Mouse (Mus musculus): Measurements from ENCODE around the gene Pptc7. TPM values are rescaled to one million over a fixed set of nuclear protein-coding genes. Genes with fewer than 3 reads are reported as not detected.

Gene Pptc7
- polyA plus RNA-seq, 1 experiment = 13.5 TPM

- no peak overlapping the region for H3K4me3 ChIP-seq (ENCODE audit: insufficient read depth, low read length)
- TF ChIP-seq POLR2A (IDR thresholded peaks at IDR 0.05; ENCODE audit: borderline replicate concordance, low read depth, low read length) = no peak
- peaks cover 40% of the 10 kb centered on the region for H3K4me1 ChIP-seq (ENCODE audit: control insufficient read depth, insufficient read depth, low read length)
- no peak overlapping the region for H3K27ac ChIP-seq (ENCODE audit: insufficient read depth, low read depth, low read length)
Measured at GRCm38 (mm10) chr5:122283828-122284182, 360 bp upstream of the Pptc7 start.

- TF ChIP-seq CTCF (IDR thresholded peaks at IDR 0.05; ENCODE audit: low read depth, low read length) (no peak), POLR2A (IDR thresholded peaks at IDR 0.05; ENCODE audit: borderline replicate concordance, low read depth, low read length) (no peak)
- peaks cover 35% of the 10 kb centered on the region for H3K4me1 ChIP-seq (ENCODE audit: control insufficient read depth, insufficient read depth, low read length)
- peak overlapping the region; percentile 16; the same call in 1 of the 2 replicates for H3K27ac ChIP-seq (ENCODE audit: insufficient read depth, low read depth, low read length)
- peak overlapping the region; percentile 91 for H3K4me3 ChIP-seq (ENCODE audit: insufficient read depth, low read length)
Measured at GRCm38 (mm10) chr5:122285029-122285766, 1.0 kb downstream of the Pptc7 start.

GRCm38 (mm10) chr5:122285767-122286150 is 1.6 kb downstream of the Pptc7 start:
- peaks cover 30% of the 10 kb centered on the region for H3K4me1 ChIP-seq (ENCODE audit: control insufficient read depth, insufficient read depth, low read length)
- H3K27ac ChIP-seq (ENCODE audit: insufficient read depth, low read depth, low read length) = no peak overlapping the region
- TF ChIP-seq POLR2A (IDR thresholded peaks at IDR 0.05; ENCODE audit: borderline replicate concordance, low read depth, low read length) = no peak
- no peak for TF ChIP-seq CTCF (IDR thresholded peaks at IDR 0.05; ENCODE audit: low read depth, low read length)
- peak overlapping the region; percentile 91 for H3K4me3 ChIP-seq (ENCODE audit: insufficient read depth, low read length)

- Histone ChIP-seq H3K4me1 (ENCODE audit: control insufficient read depth, insufficient read depth, low read length) (peaks cover 27% of the 10 kb centered on the region), H3K27ac (ENCODE audit: insufficient read depth, low read depth, low read length) (no peak overlapping the region), H3K4me3 (ENCODE audit: insufficient read depth, low read length) (peak overlapping the region; percentile 91)
- TF ChIP-seq POLR2A (IDR thresholded peaks at IDR 0.05; ENCODE audit: borderline replicate concordance, low read depth, low read length) (no peak), CTCF (IDR thresholded peaks at IDR 0.05; ENCODE audit: low read depth, low read length) (no peak)
Measured at GRCm38 (mm10) chr5:122286191-122286590, 2.0 kb downstream of the Pptc7 start.

- Histone ChIP-seq H3K4me1 (ENCODE audit: control insufficient read depth, insufficient read depth, low read length) (peaks cover 22% of the 10 kb centered on the region), H3K27ac (ENCODE audit: insufficient read depth, low read depth, low read length) (no peak overlapping the region), H3K4me3 (ENCODE audit: insufficient read depth, low read length) (no peak overlapping the region)
- no peak for TF ChIP-seq CTCF (IDR thresholded peaks at IDR 0.05; ENCODE audit: low read depth, low read length)
- TF ChIP-seq POLR2A (IDR thresholded peaks at IDR 0.05; ENCODE audit: borderline replicate concordance, low read depth, low read length) = no peak
Measured at GRCm38 (mm10) chr5:122287026-122287425, 2.9 kb downstream of the Pptc7 start.

- Histone ChIP-seq H3K4me1 (ENCODE audit: control insufficient read depth, insufficient read depth, low read length) (peaks cover 18% of the 10 kb centered on the region), H3K4me3 (ENCODE audit: insufficient read depth, low read length) (no peak overlapping the region), H3K27ac (ENCODE audit: insufficient read depth, low read depth, low read length) (no peak overlapping the region)
- TF ChIP-seq CTCF (IDR thresholded peaks at IDR 0.05; ENCODE audit: low read depth, low read length) (no peak), POLR2A (IDR thresholded peaks at IDR 0.05; ENCODE audit: borderline replicate concordance, low read depth, low read length) (no peak)
Measured at GRCm38 (mm10) chr5:122288147-122288811, 4.1 kb downstream of the Pptc7 start.

GRCm38 (mm10) chr5:122291149-122291548 is 7.0 kb downstream of the Pptc7 start:
- peaks cover 8% of the 10 kb centered on the region for H3K4me1 ChIP-seq (ENCODE audit: control insufficient read depth, insufficient read depth, low read length)

GRCm38 (mm10) chr5:122291553-122292339 is 7.6 kb downstream of the Pptc7 start:
- Histone ChIP-seq H3K4me3 (ENCODE audit: insufficient read depth, low read length) (no peak overlapping the region), H3K4me1 (ENCODE audit: control insufficient read depth, insufficient read depth, low read length) (peaks cover 5% of the 10 kb centered on the region), H3K27ac (ENCODE audit: insufficient read depth, low read depth, low read length) (no peak overlapping the region)
- TF ChIP-seq CTCF (IDR thresholded peaks at IDR 0.05; ENCODE audit: low read depth, low read length) (no peak), POLR2A (IDR thresholded peaks at IDR 0.05; ENCODE audit: borderline replicate concordance, low read depth, low read length) (no peak)

More at GRCm38 (mm10) chr5:122291149-122291548, 7.0 kb downstream of the Pptc7 start:
- no peak overlapping the region for H3K4me3 ChIP-seq (ENCODE audit: insufficient read depth, low read length)
- TF ChIP-seq POLR2A (IDR thresholded peaks at IDR 0.05; ENCODE audit: borderline replicate concordance, low read depth, low read length) (no peak), CTCF (IDR thresholded peaks at IDR 0.05; ENCODE audit: low read depth, low read length) (no peak)
- no peak overlapping the region for H3K27ac ChIP-seq (ENCODE audit: insufficient read depth, low read depth, low read length)

GRCm38 (mm10) chr5:122293131-122293530 is 9.0 kb downstream of the Pptc7 start:
- TF ChIP-seq POLR2A (IDR thresholded peaks at IDR 0.05; ENCODE audit: borderline replicate concordance, low read depth, low read length) = no peak
- no peak for TF ChIP-seq CTCF (IDR thresholded peaks at IDR 0.05; ENCODE audit: low read depth, low read length)
- Histone ChIP-seq H3K27ac (ENCODE audit: insufficient read depth, low read depth, low read length) (no peak overlapping the region), H3K4me3 (ENCODE audit: insufficient read depth, low read length) (no peak overlapping the region), H3K4me1 (ENCODE audit: control insufficient read depth, insufficient read depth, low read length) (0 out of 2 replicates have a peak, but pooled peaks cover 2% of the 10 kb centered on the region)

Data from bone marrow macrophage, adult 2 months (primary cell).